Mouse (Mus musculus) hindbrain, embryonic 10.5 days (tissue): Measurements from ENCODE around the gene Cpne5. TPM values are rescaled to one million over a fixed set of nuclear protein-coding genes. Genes with fewer than 3 reads are reported as not detected.
A peak's percentile ranks its signal among the peaks of the same experiment; 100 is the strongest.
"Not testable (repeated sequence)": the region's sequence is repeated elsewhere in the genome, so short reads cannot be mapped to it uniquely, and the experiment has no call there.

Experiments
- DNase-seq: peaks from one replicate; pipeline ENCODE4 v3.0.0-alpha.2; 2017; ENCODE audit warnings: low spot score
- H3K27ac ChIP-seq: fragments of 300-500 bp; sonication (generic); 2 replicates; pipeline ENCODE4 v1.5.1; 2016; ENCODE audit warnings: mild to moderate bottlenecking, moderate library complexity
- H3K27me3 ChIP-seq: fragments of 300-500 bp; sonication (generic); 2 replicates; pipeline ENCODE4 v1.6.1; 2016; ENCODE audit warnings: mild to moderate bottlenecking; ENCODE audit not compliant: poor library complexity, insufficient read depth, severe bottlenecking
- H3K36me3 ChIP-seq: fragments of 300-500 bp; sonication (generic); 2 replicates; pipeline ENCODE4 v1.6.1; 2016; ENCODE audit warnings: mild to moderate bottlenecking, moderate library complexity
- H3K4me1 ChIP-seq: fragments of 300-500 bp; sonication (generic); replicated peaks from 2 replicates; pipeline ENCODE4 v1.6.1; 2016; ENCODE audit warnings: mild to moderate bottlenecking
- H3K4me3 ChIP-seq: fragments of 300-500 bp; sonication (generic); 2 replicates; pipeline ENCODE4 v1.5.1; 2016; ENCODE audit warnings: mild to moderate bottlenecking, moderate library complexity
- H3K9me3 ChIP-seq: fragments of 300-500 bp; sonication (generic); 2 replicates; pipeline ENCODE4 v1.6.1; 2016; ENCODE audit warnings: mild to moderate bottlenecking, moderate library complexity
- WGBS: fragments of 180-500 bp; shearing (Covaris S2); methylation state at CpG from one replicate; pipeline ENCODE4 v1.1.7; 2016; 5-methylcytosine and 5-hydroxymethylcytosine counted together
- polyA plus RNA-seq: library from polyadenylated mRNA; unstranded; fragments of >200 nt; fragmentation: Nextera tagmentation; extraction: Ambion mirVana; gene quantifications from 2 replicates; pipeline ENCODE4 v1.2.1, GENCODE M21; 2016

Cpne5 gene
- polyA plus RNA-seq, 1 experiment from 2014 or later = 3.0 TPM

DNA sequence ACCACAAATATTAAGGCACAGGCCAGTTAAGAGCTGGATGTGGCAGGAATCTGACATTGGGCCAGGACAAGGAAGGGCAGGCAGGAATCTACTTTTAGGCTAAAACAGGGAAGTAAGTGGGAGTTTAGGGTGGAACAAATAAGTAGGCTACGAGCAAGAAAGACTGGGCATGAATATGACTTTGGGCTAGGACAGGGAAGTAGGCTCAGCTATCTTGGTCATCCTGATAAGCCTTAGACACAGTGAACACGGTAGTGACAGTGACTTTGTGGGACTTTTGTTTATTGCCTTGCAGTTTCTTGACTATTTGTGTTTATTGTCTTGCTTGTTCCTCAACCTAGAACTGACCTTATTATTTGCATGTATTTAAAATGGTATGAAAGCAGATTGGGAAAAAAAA lies 15.3 kb upstream of the Cpne5 start:
- Histone ChIP-seq H3K27me3 (no peaks in the 10 kb centered on the region), H3K9me3 (0 out of 2 replicates have a peak, but pooled peaks cover 2% of the 10 kb centered on the region), H3K27ac (no peak overlapping the region), H3K36me3 (peaks cover 100% of the 10 kb centered on the region), H3K4me1 (peaks cover 12% of the 10 kb centered on the region), H3K4me3 (no peak overlapping the region)
- no peak for DNase-seq
- WGBS = 91% methylated on average over 2 of the region's 2 CpGs

DNA sequence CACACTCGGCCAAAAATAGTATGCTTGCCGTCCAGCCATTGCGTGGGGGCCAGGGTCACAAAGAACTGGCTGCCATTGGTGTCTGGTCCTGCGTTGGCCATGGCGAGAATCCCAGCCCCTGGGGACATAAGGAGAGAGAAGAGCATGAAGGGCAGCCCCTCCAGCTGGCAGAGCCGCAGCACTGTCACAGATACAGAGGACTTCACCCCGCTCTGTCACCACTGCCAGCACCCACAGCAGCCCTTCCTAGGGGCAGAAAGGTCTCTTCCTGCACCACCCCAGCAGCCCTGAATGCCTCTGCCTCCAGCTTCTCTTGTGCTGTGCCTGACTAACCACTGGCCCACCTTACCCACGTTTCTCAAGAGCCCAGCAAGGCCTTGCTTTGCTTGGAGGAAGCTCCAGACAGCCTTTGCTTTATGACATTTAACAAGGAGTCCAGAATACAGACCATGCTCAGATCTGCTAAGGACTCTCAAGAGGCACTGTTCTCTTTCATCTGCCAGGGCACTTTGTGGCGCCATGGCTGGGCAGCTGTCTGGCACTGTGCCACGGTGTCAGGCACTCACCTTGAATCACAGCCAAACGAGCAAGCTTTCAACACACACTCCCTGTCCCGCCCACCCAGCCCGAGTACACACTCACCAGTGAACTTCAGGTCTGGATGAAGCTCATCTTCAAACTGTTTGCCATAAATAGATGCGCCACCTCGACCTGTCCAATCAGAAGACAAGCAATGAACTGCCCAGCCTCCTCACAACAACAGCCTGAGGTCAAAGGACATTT lies 13.8 kb upstream of the Cpne5 start:
- Histone ChIP-seq H3K4me3 (no peak overlapping the region), H3K9me3 (0 out of 2 replicates have a peak, but pooled peaks cover 2% of the 10 kb centered on the region), H3K27me3 (no peaks in the 10 kb centered on the region), H3K27ac (no peak overlapping the region), H3K4me1 (peaks cover 10% of the 10 kb centered on the region), H3K36me3 (peaks cover 88% of the 10 kb centered on the region)
- WGBS = 89% methylated on average over 15 of the region's 15 CpGs
- DNase-seq = no peak

DNA sequence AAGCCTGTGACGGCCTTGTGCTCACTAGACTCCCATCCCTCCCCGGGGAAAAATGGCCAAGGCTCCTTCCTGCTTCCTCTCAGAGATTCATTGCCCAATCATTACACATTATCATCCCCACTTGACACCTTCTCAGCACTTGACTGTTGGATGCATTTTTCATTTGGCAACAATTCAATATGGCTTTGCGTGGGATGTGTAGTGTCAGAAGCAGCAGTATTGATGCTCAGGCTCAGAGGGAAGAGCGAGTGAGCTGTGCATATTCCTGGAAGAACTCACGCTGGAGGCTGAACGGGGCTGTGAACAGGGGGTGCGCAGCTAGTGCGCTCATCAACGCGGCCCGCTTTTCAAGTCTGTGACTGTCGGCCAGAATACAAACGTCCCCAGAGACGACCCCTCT lies 13.0 kb upstream of the Cpne5 start:
- not testable (repeated sequence) for H3K27ac ChIP-seq, H3K9me3 ChIP-seq, H3K4me3 ChIP-seq, H3K27me3 ChIP-seq, DNase-seq, H3K4me1 ChIP-seq
- peaks cover 80% of the 10 kb centered on the region for H3K36me3 ChIP-seq
- 90% methylated on average over 14 of the region's 14 CpGs for WGBS

DNA sequence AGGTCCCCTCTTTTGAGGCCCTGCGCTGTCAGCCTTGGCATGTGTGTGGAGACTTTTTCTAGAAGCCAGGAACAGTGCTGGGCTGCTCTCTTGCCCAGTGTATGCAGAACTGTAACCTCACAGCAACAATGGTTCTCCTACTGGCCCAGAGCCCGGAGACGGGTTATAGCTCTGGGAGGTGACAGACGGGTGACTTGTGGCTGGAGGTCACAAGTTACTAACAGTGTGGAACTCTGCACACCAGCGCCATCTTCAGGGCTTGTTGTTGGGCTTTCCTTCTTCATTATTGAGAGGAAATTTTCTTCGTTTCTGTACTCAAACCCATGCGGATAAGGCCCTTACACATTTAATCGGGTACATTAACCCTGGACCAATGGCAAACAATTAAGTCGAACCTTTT lies 11.5 kb upstream of the Cpne5 start:
- Histone ChIP-seq H3K27ac (no peak overlapping the region), H3K9me3 (no peaks in the 10 kb centered on the region), H3K36me3 (peaks cover 65% of the 10 kb centered on the region), H3K4me3 (no peak overlapping the region), H3K4me1 (peaks cover 20% of the 10 kb centered on the region), H3K27me3 (no peaks in the 10 kb centered on the region)
- WGBS = 67% methylated on average over 9 of the region's 9 CpGs
- DNase-seq = no peak

GRCm38 (mm10) chr17:29247881-29248280 lies 9.9 kb upstream of the Cpne5 start:
- DNase-seq = no peak
- H3K27ac ChIP-seq = no peak overlapping the region
- WGBS = 85% methylated on average over 13 of the region's 13 CpGs
- no peaks in the 10 kb centered on the region for H3K9me3 ChIP-seq
- peaks cover 49% of the 10 kb centered on the region for H3K36me3 ChIP-seq
- 0 out of 2 replicates have a peak, but pooled peaks cover 6% of the 10 kb centered on the region for H3K27me3 ChIP-seq
- H3K4me3 ChIP-seq = no peak overlapping the region
- H3K4me1 ChIP-seq = peaks cover 33% of the 10 kb centered on the region

DNA sequence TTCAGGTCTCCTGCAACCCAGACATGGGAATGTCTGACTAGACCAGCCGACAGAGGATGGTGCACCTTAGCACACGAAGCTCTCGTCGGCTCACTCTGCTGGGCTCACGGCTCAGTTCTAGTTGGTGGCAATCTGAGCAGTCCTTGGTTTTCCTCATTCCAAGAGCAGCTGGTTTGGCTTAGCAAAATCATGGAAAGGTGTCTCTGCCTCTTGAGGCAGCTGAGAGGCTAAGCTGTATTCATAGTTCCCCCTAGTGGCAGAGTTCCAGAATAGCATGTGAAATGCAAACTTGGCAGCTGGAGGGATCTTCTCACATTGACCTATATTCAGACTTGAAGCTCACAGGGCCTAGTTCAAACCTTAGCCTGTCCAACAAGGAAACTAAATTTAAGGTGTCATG lies 8.6 kb upstream of the Cpne5 start:
- no peaks in the 10 kb centered on the region for H3K9me3 ChIP-seq
- H3K4me1 ChIP-seq = peaks cover 39% of the 10 kb centered on the region
- WGBS = 33% methylated on average over 5 of the region's 5 CpGs
- peak; percentile 65 for DNase-seq
- no peak overlapping the region for H3K4me3 ChIP-seq
- peaks cover 15% of the 10 kb centered on the region for H3K27me3 ChIP-seq
- peak overlapping the region; percentile 40; the same call in 1 of the 2 replicates for H3K27ac ChIP-seq
- peaks cover 36% of the 10 kb centered on the region for H3K36me3 ChIP-seq

DNA sequence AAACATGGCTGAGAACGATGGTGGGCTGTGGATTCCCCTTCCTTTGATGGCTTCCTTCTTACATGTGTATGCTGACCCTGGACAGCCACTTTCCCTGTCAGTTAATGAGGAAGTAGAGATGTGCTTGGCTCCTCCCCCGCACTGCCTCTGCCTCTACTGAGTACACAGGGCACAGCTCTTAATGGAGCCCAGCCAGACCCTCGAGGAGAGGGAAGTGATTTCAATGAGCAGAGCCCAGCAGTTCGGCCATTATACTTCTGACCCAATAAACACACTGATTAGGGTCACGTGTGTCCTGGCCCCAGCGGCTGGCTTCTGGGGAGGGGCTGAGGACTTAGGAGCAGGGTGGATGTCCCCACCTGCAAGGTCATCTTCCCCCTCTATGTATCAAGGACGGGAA lies 7.8 kb upstream of the Cpne5 start:
- no peak for DNase-seq
- Histone ChIP-seq H3K4me3 (no peak overlapping the region), H3K9me3 (no peaks in the 10 kb centered on the region), H3K27me3 (peaks cover 18% of the 10 kb centered on the region), H3K4me1 (peaks cover 43% of the 10 kb centered on the region), H3K36me3 (peaks cover 27% of the 10 kb centered on the region), H3K27ac (peak overlapping the region; percentile 56; the same call in 1 of the 2 replicates)
- 67% methylated on average over 7 of the region's 7 CpGs for WGBS

- H3K27ac ChIP-seq = peak overlapping the region; percentile 56
- no peak for DNase-seq
- WGBS = 38% methylated on average over 12 of the region's 12 CpGs
- peaks cover 43% of the 10 kb centered on the region for H3K4me1 ChIP-seq
- no peaks in the 10 kb centered on the region for H3K9me3 ChIP-seq
- H3K27me3 ChIP-seq = peaks cover 27% of the 10 kb centered on the region
- no peak overlapping the region for H3K4me3 ChIP-seq
- H3K36me3 ChIP-seq = peaks cover 19% of the 10 kb centered on the region
These were observed 6.9 kb upstream of the Cpne5 start for GRCm38 (mm10) chr17:29244912-29245311.

- H3K4me3 ChIP-seq = peak overlapping the region; percentile 70
- WGBS = 4% methylated on average over 23 of the region's 23 CpGs
- no peaks in the 10 kb centered on the region for H3K36me3 ChIP-seq
- peaks cover 47% of the 10 kb centered on the region for H3K4me1 ChIP-seq
- H3K27me3 ChIP-seq = peaks cover 77% of the 10 kb centered on the region
- H3K9me3 ChIP-seq = no peaks in the 10 kb centered on the region
- H3K27ac ChIP-seq = peak overlapping the region; percentile 82
- DNase-seq = peak; percentile 27
These were observed 516 bp upstream of the Cpne5 start for GRCm38 (mm10) chr17:29238421-29238945.

- H3K36me3 ChIP-seq = no peaks in the 10 kb centered on the region
- peak; percentile 38 for DNase-seq
- no peaks in the 10 kb centered on the region for H3K9me3 ChIP-seq
- H3K4me3 ChIP-seq = peak overlapping the region; percentile 70
- peaks cover 46% of the 10 kb centered on the region for H3K4me1 ChIP-seq
- peaks cover 67% of the 10 kb centered on the region for H3K27me3 ChIP-seq
- peak overlapping the region; percentile 82 for H3K27ac ChIP-seq
- under 1% methylated on average over 32 of the region's 32 CpGs for WGBS
These were observed 648 bp downstream of the Cpne5 start for GRCm38 (mm10) chr17:29237267-29237771.

DNA sequence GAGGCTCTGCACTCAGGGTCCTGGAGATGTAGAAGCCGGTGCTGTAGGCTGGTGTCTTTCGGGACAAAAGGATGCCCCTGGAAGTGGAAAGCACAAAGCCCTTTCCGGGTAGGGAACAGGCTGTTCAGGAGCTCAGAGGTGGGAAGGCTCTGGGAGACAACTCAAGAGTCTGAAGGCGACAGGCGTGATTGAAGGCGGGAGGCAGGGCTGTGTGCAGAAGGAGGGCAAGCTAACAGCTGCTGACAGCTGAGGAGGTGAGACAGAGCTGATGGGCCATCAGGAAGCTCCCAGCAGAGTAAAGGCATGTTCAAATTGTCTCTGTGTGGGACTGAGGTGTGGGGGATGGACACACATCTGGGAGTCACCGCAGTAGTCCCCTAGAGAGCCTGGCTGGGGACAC lies 1.9 kb downstream of the Cpne5 start:
- 62% methylated on average over 7 of the region's 7 CpGs for WGBS
- DNase-seq = no peak
- Histone ChIP-seq H3K27ac (no peak overlapping the region), H3K9me3 (no peaks in the 10 kb centered on the region), H3K4me3 (no peak overlapping the region), H3K27me3 (peaks cover 60% of the 10 kb centered on the region), H3K36me3 (no peaks in the 10 kb centered on the region), H3K4me1 (peaks cover 42% of the 10 kb centered on the region)

DNA sequence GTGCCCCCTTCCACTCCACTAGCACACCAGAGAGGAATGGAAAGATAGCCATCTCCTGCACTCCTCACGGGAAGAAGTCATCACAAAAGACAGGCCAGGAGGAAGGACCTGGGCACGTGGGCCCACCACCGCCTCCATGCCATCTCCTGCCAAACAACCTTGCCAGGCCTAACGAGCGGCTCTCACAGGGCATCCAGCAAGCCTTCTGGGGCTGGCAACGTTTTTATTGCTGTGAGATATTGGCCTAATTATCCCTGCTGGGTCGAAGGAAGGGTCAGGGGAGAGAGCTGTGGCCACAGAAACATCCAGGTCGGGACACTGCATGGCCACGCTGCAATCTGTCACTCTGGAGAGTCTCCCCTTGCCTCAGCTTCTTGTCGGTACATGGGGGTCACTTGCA lies 6.9 kb downstream of the Cpne5 start:
- no peak for DNase-seq
- no peaks in the 10 kb centered on the region for H3K36me3 ChIP-seq
- no peak overlapping the region for H3K27ac ChIP-seq
- WGBS = 89% methylated on average over 10 of the region's 10 CpGs
- H3K9me3 ChIP-seq = no peaks in the 10 kb centered on the region
- H3K27me3 ChIP-seq = peaks cover 13% of the 10 kb centered on the region
- no peak overlapping the region for H3K4me3 ChIP-seq
- H3K4me1 ChIP-seq = peaks cover 18% of the 10 kb centered on the region; the same call in 1 of the 2 replicates

DNA sequence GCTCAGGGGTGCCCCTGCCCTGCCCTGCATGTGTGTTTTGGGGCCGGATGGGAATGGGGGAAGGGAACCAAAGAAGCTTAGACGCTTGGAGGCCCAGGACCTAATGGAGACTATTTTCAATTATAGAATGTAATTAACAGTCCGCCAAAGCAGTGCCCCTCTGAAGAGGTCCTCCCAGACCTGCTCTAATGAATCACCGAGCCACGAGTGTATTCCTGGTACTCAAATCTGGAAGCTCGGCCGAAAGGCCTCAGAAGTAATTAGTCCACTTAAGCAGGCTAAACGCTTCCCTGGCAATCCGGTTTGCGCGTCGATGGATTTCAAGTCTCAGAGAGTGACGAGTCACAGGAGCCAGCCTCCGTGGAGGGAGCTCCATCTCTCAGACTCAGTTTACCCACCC lies 17.3 kb downstream of the Cpne5 start:
- 83% methylated on average over 14 of the region's 14 CpGs for WGBS
- H3K27ac ChIP-seq = 0 out of 2 replicates have a peak overlapping the region, but pooled peaks have one; percentile 20

More for the DNA sequence above, 17.3 kb downstream of the Cpne5 start:
- DNase-seq = no peak
- H3K36me3 ChIP-seq = no peaks in the 10 kb centered on the region
- H3K27me3 ChIP-seq = peaks cover 11% of the 10 kb centered on the region; the same call in 1 of the 2 replicates
- no peak overlapping the region for H3K4me3 ChIP-seq
- H3K9me3 ChIP-seq = no peaks in the 10 kb centered on the region
- peaks cover 32% of the 10 kb centered on the region for H3K4me1 ChIP-seq
